Mouse (Mus musculus) cortical plate, adult 2 months (tissue): ENCODE results near the gene Prr18.

ENCODE experiments used
- CTCF ChIP-seq: fragments of 200-500 bp; IDR thresholded peaks from 2 replicates; pipeline ENCODE4 v1.5.1; 2011; ENCODE audit warnings: mild to moderate bottlenecking, control low read depth, low read length; ENCODE audit not compliant: insufficient read depth; ENCODE audit errors: extremely low read depth
- POLR2A ChIP-seq: fragments of 200-500 bp; IDR thresholded peaks from 2 replicates; pipeline ENCODE4 v1.6.1; 2011; ENCODE audit warnings: mild to moderate bottlenecking, low read length, control low read depth; ENCODE audit not compliant: insufficient read depth; ENCODE audit errors: extremely low read depth

DNA sequence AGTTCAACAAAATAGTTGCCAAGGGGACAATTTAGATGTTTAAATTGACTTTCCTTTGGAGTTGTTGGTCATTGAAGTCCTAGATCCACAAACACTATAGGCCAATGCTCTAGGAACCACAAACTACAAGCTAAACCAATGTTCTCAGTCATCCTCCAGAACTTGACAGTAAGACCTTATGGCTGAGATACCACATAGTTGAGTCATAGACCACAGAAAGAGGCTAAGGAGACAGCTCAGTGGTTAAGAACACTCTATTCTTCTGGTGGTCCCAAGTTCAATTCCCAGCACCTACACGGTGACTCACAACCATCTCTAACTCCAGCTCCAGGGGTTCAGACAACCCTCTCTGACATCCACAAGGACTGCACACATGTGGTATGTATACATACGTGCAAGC is 48.2 kb downstream of the Prr18 start:
- TF ChIP-seq CTCF (no peak), POLR2A (no peak)
